10 mouse cellular contexts compared by ENCODE assay signal in the genomic region with DNA sequence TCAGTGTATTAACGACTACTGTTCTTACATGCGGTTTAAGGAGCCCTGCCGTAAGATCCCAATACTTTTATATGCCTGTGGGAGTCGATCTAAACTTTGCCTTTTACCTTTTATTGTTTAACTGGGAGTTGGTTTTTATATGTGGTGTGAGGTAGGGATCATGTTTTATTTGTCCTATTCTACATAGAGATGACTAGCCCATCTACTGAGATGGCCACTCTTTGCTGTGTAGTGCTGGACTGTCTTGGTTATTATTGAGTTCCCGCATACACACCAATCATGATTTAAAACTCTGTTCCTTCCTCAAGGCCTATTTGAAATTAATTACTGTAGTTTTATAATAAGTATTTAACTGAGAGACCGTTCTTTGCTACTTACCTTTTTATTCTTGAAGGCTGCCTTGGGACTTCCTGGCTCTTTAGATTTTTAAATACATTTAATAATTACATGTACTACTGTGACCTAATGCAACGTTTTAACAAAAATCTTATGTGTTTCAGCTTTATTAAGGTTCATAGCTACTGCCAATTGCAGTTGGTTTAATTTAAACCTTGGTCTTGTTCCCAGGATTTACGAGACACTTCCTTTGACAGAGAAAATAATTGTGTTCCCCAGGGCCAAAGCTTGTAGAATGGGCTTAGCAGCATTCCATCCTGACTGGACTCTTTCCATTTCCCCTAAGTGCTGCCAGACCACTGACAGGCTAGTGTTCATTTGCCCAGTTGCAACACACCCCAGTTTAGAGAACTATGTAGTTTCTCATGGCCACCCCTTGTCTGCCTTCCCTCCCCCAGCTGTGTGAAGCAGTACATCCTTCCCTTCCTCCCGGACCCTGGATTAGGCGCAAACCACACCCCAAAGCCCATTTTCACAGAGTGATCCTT. TPM values are rescaled to one million over a fixed set of nuclear protein-coding genes. Genes with fewer than 3 reads are reported as not detected.
DNase-seq lines count a peak whose midpoint lies in the region; ATAC-seq lines count a peak whose summit lies in the region.
"Had no signal": no experiment of that assay in that cellular context is flagged by ENCODE, and none has a peak within 500 bp of the region (broad histone marks: within the 10 kb centered on the region; RNA-seq: fewer than 3 reads in every experiment).

No protein-coding gene starts in this region.

- intact Hi-C loops in left cerebral cortex, postnatal 14 days (cut with DNase I): no loop called here

- peak; percentile 54 for ATAC-seq in embryonic facial prominence, embryonic 14.5 days (ENCODE audit: low read depth)
- no peak for ATAC-seq in midbrain, embryonic 11.5 days (ENCODE audit: low FRiP score)
- 0 out of 2 replicates have a peak, but pooled peaks have one; percentile 27 for ATAC-seq in stomach, embryonic 15.5 days (ENCODE audit: insufficient read depth, low FRiP score, low read depth)

- H3K4me1 ChIP-seq in embryonic facial prominence, embryonic 14.5 days (ENCODE audit: control insufficient read depth, insufficient read depth, low read length): no peaks in the 10 kb centered on the region
- no peaks in the 10 kb centered on the region for H3K4me1 ChIP-seq in embryonic facial prominence, embryonic 10.5 days
- no peaks in the 10 kb centered on the region for H3K4me1 ChIP-seq in midbrain, embryonic 11.5 days (ENCODE audit: control insufficient read depth, insufficient read depth, low read length)
- H3K4me1 ChIP-seq in midbrain, embryonic 10.5 days: no peaks in the 10 kb centered on the region
- H3K4me1 ChIP-seq in stomach, embryonic 15.5 days: no peaks in the 10 kb centered on the region
- H3K4me1 ChIP-seq: liver, embryonic 13.5 days had no signal

- H3K27ac ChIP-seq in embryonic facial prominence, embryonic 14.5 days (replicated peaks; ENCODE audit: low read depth, low read length): no peak overlapping the region
- H3K27ac ChIP-seq in embryonic facial prominence, embryonic 10.5 days (replicated peaks): no peak overlapping the region
- no peak overlapping the region for H3K27ac ChIP-seq in midbrain, embryonic 11.5 days (ENCODE audit: low read depth, low read length)
- H3K27ac ChIP-seq in midbrain, embryonic 10.5 days (replicated peaks): no peak overlapping the region
- H3K27ac ChIP-seq in stomach, embryonic 15.5 days: no peak overlapping the region
- H3K27ac ChIP-seq: liver, embryonic 13.5 days had no signal

- H3K36me3 ChIP-seq in embryonic facial prominence, embryonic 14.5 days (ENCODE audit: control insufficient read depth, insufficient read depth, low read length): no peaks in the 10 kb centered on the region
- peaks cover 5% of the 10 kb centered on the region; the same call in 1 of the 2 replicates for H3K36me3 ChIP-seq in embryonic facial prominence, embryonic 10.5 days (replicated peaks)
- no peaks in the 10 kb centered on the region for H3K36me3 ChIP-seq in midbrain, embryonic 11.5 days (ENCODE audit: control insufficient read depth, insufficient read depth, low read length)
- peaks cover 5% of the 10 kb centered on the region; the same call in 1 of the 2 replicates for H3K36me3 ChIP-seq in midbrain, embryonic 10.5 days
- H3K36me3 ChIP-seq in stomach, embryonic 15.5 days: no peaks in the 10 kb centered on the region

- WGBS in embryonic facial prominence, embryonic 14.5 days: 73% methylated on average over 10 of the region's 10 CpGs
- WGBS in embryonic facial prominence, embryonic 10.5 days: 86% methylated on average over 10 of the region's 10 CpGs
- WGBS in midbrain, embryonic 11.5 days: 87% methylated on average over 10 of the region's 10 CpGs
- 87% methylated on average over 10 of the region's 10 CpGs for WGBS in midbrain, embryonic 10.5 days
- WGBS in stomach, embryonic 15.5 days: 72% methylated on average over 10 of the region's 10 CpGs

- no peaks in the 10 kb centered on the region for H3K27me3 ChIP-seq in embryonic facial prominence, embryonic 14.5 days (replicated peaks; ENCODE audit: control insufficient read depth, insufficient read depth, low read length)
- H3K27me3 ChIP-seq in embryonic facial prominence, embryonic 10.5 days (replicated peaks; ENCODE audit: low read depth, poor library complexity, severe bottlenecking): no peaks in the 10 kb centered on the region
- H3K27me3 ChIP-seq in midbrain, embryonic 11.5 days (ENCODE audit: control insufficient read depth, insufficient read depth, low read length): no peaks in the 10 kb centered on the region
- H3K27me3 ChIP-seq in midbrain, embryonic 10.5 days (ENCODE audit: low read depth, poor library complexity, severe bottlenecking): no peaks in the 10 kb centered on the region
- H3K27me3 ChIP-seq in stomach, embryonic 15.5 days (replicated peaks): no peaks in the 10 kb centered on the region
- H3K27me3 ChIP-seq: liver, embryonic 13.5 days had no signal

- DNase-seq in embryonic facial prominence, embryonic 14.5 days (ENCODE audit: low spot score): peak; percentile 85
- DNase-seq in embryonic facial prominence, embryonic 10.5 days (ENCODE audit: low spot score): no peak
- peak; percentile 54 for DNase-seq in midbrain, embryonic 11.5 days (ENCODE audit: low spot score, missing footprints)
- DNase-seq in midbrain, embryonic 10.5 days (ENCODE audit: low spot score): no peak
- DNase-seq in kidney, postnatal 14 days: peak; percentile 67
- no peak for DNase-seq in left cerebral cortex, postnatal 14 days (ENCODE audit: low spot score in 2 of 2)
- DNase-seq in embryo, embryonic 11 days: no peak
- DNase-seq: liver, embryonic 13.5 days; right cerebral cortex, postnatal 4 days had no signal

- H3K4me2 ChIP-seq in embryonic facial prominence, embryonic 14.5 days (ENCODE audit: low read depth, low read length): no peak overlapping the region
- H3K4me2 ChIP-seq in midbrain, embryonic 11.5 days: no peak overlapping the region
- H3K4me2 ChIP-seq in stomach, embryonic 15.5 days: no peak overlapping the region
- H3K4me2 ChIP-seq: liver, embryonic 13.5 days had no signal

- H3K4me3 ChIP-seq in embryonic facial prominence, embryonic 14.5 days (ENCODE audit: low read depth, low read length): no peak overlapping the region
- H3K4me3 ChIP-seq in embryonic facial prominence, embryonic 10.5 days: no peak overlapping the region
- no peak overlapping the region for H3K4me3 ChIP-seq in midbrain, embryonic 11.5 days (ENCODE audit: low read depth, low read length)
- H3K4me3 ChIP-seq in midbrain, embryonic 10.5 days: no peak overlapping the region
- H3K4me3 ChIP-seq in stomach, embryonic 15.5 days (replicated peaks): no peak overlapping the region
- H3K4me3 ChIP-seq: liver, embryonic 13.5 days had no signal

- no peaks in the 10 kb centered on the region for H3K9me3 ChIP-seq in embryonic facial prominence, embryonic 14.5 days (ENCODE audit: control insufficient read depth, low read length)
- no peaks in the 10 kb centered on the region for H3K9me3 ChIP-seq in embryonic facial prominence, embryonic 10.5 days
- H3K9me3 ChIP-seq in midbrain, embryonic 11.5 days (ENCODE audit: control insufficient read depth, low read length): no peaks in the 10 kb centered on the region
- no peaks in the 10 kb centered on the region for H3K9me3 ChIP-seq in midbrain, embryonic 10.5 days (replicated peaks)
- no peaks in the 10 kb centered on the region for H3K9me3 ChIP-seq in stomach, embryonic 15.5 days
- H3K9me3 ChIP-seq: liver, embryonic 13.5 days had no signal

- no peak overlapping the region for H3K9ac ChIP-seq in embryonic facial prominence, embryonic 14.5 days (ENCODE audit: low read depth, low read length)
- H3K9ac ChIP-seq in midbrain, embryonic 11.5 days (ENCODE audit: low read length): no peak overlapping the region
- no peak overlapping the region for H3K9ac ChIP-seq in stomach, embryonic 15.5 days
- H3K9ac ChIP-seq: liver, embryonic 13.5 days had no signal

RNA-seq across cellular contexts. Expression of a gene that starts 17.9 kb away (rescaled TPM):
- 3.2 and 4.4 TPM in 2 replicates for polyA plus RNA-seq in embryonic facial prominence, embryonic 14.5 days (2014; fragmentation: Nextera tagmentation; extraction: Ambion mirVana)
- 0.23 and 0.32 TPM in 2 replicates for polyA plus RNA-seq in embryonic facial prominence, embryonic 10.5 days (2016; fragmentation: Nextera tagmentation; extraction: Ambion mirVana)
- polyA plus RNA-seq in midbrain, embryonic 11.5 days (2014; fragmentation: Nextera tagmentation; extraction: Ambion mirVana): 0.26 and 0.34 TPM in 2 replicates
- 0.25 and 0.40 TPM in 2 replicates for polyA plus RNA-seq in midbrain, embryonic 10.5 days (2016; fragmentation: Nextera tagmentation; extraction: Ambion mirVana)
- polyA plus RNA-seq in stomach, embryonic 15.5 days (2015; fragmentation: Nextera tagmentation; extraction: Ambion mirVana): 0.34 and 0.54 TPM in 2 replicates
- 10 to 100 TPM; 11.7 to 14.0 TPM for total RNA-seq in left cerebral cortex, postnatal 14 days (2021)

RNA-seq across cellular contexts. Expression of a gene that starts 57.5 kb away (rescaled TPM):
- 42.3 and 45.9 TPM in 2 replicates for polyA plus RNA-seq in embryonic facial prominence, embryonic 14.5 days (2014; fragmentation: Nextera tagmentation; extraction: Ambion mirVana)
- polyA plus RNA-seq in embryonic facial prominence, embryonic 10.5 days (2016; fragmentation: Nextera tagmentation; extraction: Ambion mirVana): 48.5 and 50.0 TPM in 2 replicates
- polyA plus RNA-seq in midbrain, embryonic 11.5 days (2014; fragmentation: Nextera tagmentation; extraction: Ambion mirVana): 63.2 and 66.4 TPM in 2 replicates
- 56.6 and 57.7 TPM in 2 replicates for polyA plus RNA-seq in midbrain, embryonic 10.5 days (2016; fragmentation: Nextera tagmentation; extraction: Ambion mirVana)
- polyA plus RNA-seq in stomach, embryonic 15.5 days (2015; fragmentation: Nextera tagmentation; extraction: Ambion mirVana): 39.6 and 42.6 TPM in 2 replicates
- 10 to 100 TPM; 15.6 to 17.8 TPM for total RNA-seq in left cerebral cortex, postnatal 14 days (2021)

RNA-seq across cellular contexts. Expression of a gene that starts 57.7 kb away (rescaled TPM):
- 19.9 and 20.8 TPM in 2 replicates for polyA plus RNA-seq in embryonic facial prominence, embryonic 14.5 days (2014; fragmentation: Nextera tagmentation; extraction: Ambion mirVana)
- 38.5 and 42.0 TPM in 2 replicates for polyA plus RNA-seq in embryonic facial prominence, embryonic 10.5 days (2016; fragmentation: Nextera tagmentation; extraction: Ambion mirVana)
- polyA plus RNA-seq in midbrain, embryonic 11.5 days (2014; fragmentation: Nextera tagmentation; extraction: Ambion mirVana): 29.4 and 30.8 TPM in 2 replicates
- polyA plus RNA-seq in midbrain, embryonic 10.5 days (2016; fragmentation: Nextera tagmentation; extraction: Ambion mirVana): 34.1 and 38.6 TPM in 2 replicates
- polyA plus RNA-seq in stomach, embryonic 15.5 days (2015; fragmentation: Nextera tagmentation; extraction: Ambion mirVana): 20.2 and 24.7 TPM in 2 replicates
- 10 to 100 TPM; 10.9 to 11.7 TPM for total RNA-seq in left cerebral cortex, postnatal 14 days (2021)

Comparison
In these comparisons a context has a peak if more than half of its experiments do, and no peak if none do; other contexts are left out.
1. DNase-seq: peak in embryonic facial prominence, embryonic 14.5 days (single experiment), midbrain, embryonic 11.5 days (single experiment) and kidney, postnatal 14 days (single experiment); none in embryonic facial prominence, embryonic 10.5 days (single experiment), midbrain, embryonic 10.5 days (single experiment), left cerebral cortex, postnatal 14 days (0 of 2) and embryo, embryonic 11 days (single experiment).